Mouse (Mus musculus): ENCODE data around the gene Pmp22.
A peak's percentile ranks its signal among the peaks of the same experiment; 100 is the strongest.

DNA sequence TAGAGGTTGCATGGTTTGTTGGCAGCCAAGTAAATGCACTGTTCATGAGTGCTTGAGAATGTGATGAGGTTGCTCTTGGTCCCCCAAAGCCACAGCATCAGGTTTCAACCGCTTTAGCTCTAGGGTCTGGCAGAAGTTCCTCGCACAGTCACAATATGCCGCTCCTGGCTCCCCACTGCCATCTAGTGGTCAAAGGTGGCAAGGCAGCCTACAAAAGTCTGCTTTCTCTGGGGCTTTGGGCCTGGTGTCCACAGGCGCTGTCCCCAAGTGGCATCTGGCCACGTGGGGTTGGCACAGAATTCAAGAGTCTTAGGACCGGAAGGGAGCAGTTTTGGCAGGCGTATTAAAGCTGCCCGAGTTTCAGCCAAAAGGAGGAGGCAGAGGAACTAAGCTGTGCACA, 6.8 kb downstream of the Pmp22 start:
- TF ChIP-seq CTCF (IDR thresholded peaks at IDR 0.05; ENCODE audit: extremely low read depth, insufficient read depth, low read length) (peak; percentile 96), POLR2A (IDR thresholded peaks at IDR 0.05; ENCODE audit: extremely low read depth, insufficient read depth, low read length) (no peak)

All from cortical plate, adult 2 months (tissue).